Comparison of ENCODE assay signal across 26 mouse cellular contexts in the genomic region with DNA sequence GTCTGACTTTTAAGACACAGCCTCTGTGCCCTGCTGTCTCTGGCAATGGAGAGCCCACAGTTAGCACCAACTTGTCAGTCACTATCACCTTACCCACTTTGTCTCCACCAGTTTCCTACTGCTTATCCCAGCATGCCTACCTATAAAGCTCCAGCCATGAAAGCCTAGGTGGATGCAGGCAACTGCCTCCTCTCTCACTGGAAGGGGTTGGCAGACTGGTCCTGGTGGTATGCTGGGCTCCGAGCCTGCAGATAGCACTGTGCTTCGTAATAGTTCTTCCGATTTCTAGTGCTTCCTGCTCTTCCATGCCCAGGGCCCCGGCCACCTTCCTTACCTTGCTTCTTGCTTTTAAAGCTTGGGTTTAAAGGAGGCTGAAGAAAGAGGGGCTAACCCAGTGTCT. TPM values are rescaled to one million over a fixed set of nuclear protein-coding genes. Genes with fewer than 3 reads are reported as not detected.
DNase-seq lines count a peak whose midpoint lies in the region; ATAC-seq and TF ChIP-seq lines count a peak whose summit lies in the region.
"Had no signal": no experiment of that assay in that cellular context is flagged by ENCODE, and none has a peak within 500 bp of the region (broad histone marks: within the 10 kb centered on the region; RNA-seq: fewer than 3 reads in every experiment).

No protein-coding gene starts in this region.

- no peaks in the 10 kb centered on the region for H3K27me3 ChIP-seq in forebrain, postnatal 0 days (ENCODE audit: insufficient read depth, low read length)
- no peaks in the 10 kb centered on the region for H3K27me3 ChIP-seq in forebrain, embryonic 14.5 days (replicated peaks; ENCODE audit: control insufficient read depth, insufficient read depth, low read length)
- H3K27me3 ChIP-seq in heart, embryonic 10.5 days (ENCODE audit: insufficient read depth, poor library complexity, severe bottlenecking): no peaks in the 10 kb centered on the region
- no peaks in the 10 kb centered on the region for H3K27me3 ChIP-seq in heart, embryonic 14.5 days (ENCODE audit: control insufficient read depth, insufficient read depth, low read length)
- H3K27me3 ChIP-seq in heart, postnatal 0 days (ENCODE audit: control insufficient read depth, insufficient read depth, low read length): no peaks in the 10 kb centered on the region
- H3K27me3 ChIP-seq: embryonic facial prominence, embryonic 13.5 days; forebrain, embryonic 12.5 days; hindbrain, embryonic 12.5 days; hindbrain, embryonic 15.5 days had no signal

- H3K9ac ChIP-seq in forebrain, postnatal 0 days: no peak overlapping the region
- H3K9ac ChIP-seq in forebrain, embryonic 14.5 days (ENCODE audit: low read length): no peak overlapping the region
- no peak overlapping the region for H3K9ac ChIP-seq in heart, embryonic 14.5 days (ENCODE audit: low read length)
- no peak overlapping the region for H3K9ac ChIP-seq in heart, postnatal 0 days (replicated peaks; ENCODE audit: low read depth, low read length)
- H3K9ac ChIP-seq: embryonic facial prominence, embryonic 13.5 days; forebrain, embryonic 12.5 days; hindbrain, embryonic 12.5 days; hindbrain, embryonic 15.5 days had no signal

- no peak for TF ChIP-seq CTCF in forebrain, postnatal 0 days (IDR thresholded peaks at IDR 0.05; ENCODE audit: low read depth)
- TF ChIP-seq CTCF in heart, postnatal 0 days (IDR thresholded peaks at IDR 0.05; ENCODE audit: low read depth): no peak

- no peaks in the 10 kb centered on the region for H3K4me1 ChIP-seq in forebrain, postnatal 0 days (ENCODE audit: insufficient read depth)
- no peaks in the 10 kb centered on the region for H3K4me1 ChIP-seq in forebrain, embryonic 14.5 days (ENCODE audit: control insufficient read depth, insufficient read depth, low read length)
- H3K4me1 ChIP-seq in heart, embryonic 10.5 days: peaks cover 61% of the 10 kb centered on the region
- H3K4me1 ChIP-seq in heart, embryonic 14.5 days (ENCODE audit: control insufficient read depth in 2 of 2, insufficient read depth in 2 of 2, low read length in 2 of 2): peaks cover 40 to 42% of the 10 kb centered on the region in 2 experiments
- peaks cover 43% of the 10 kb centered on the region for H3K4me1 ChIP-seq in heart, postnatal 0 days (ENCODE audit: control insufficient read depth, insufficient read depth)
- H3K4me1 ChIP-seq: embryonic facial prominence, embryonic 13.5 days; hindbrain, embryonic 12.5 days; hindbrain, embryonic 15.5 days had no signal

- no peak overlapping the region for H3K4me3 ChIP-seq in forebrain, postnatal 0 days (ENCODE audit: low read depth, low read length)
- no peak overlapping the region for H3K4me3 ChIP-seq in forebrain, embryonic 14.5 days (ENCODE audit: low read depth, low read length)
- no peak overlapping the region for H3K4me3 ChIP-seq in heart, embryonic 10.5 days
- H3K4me3 ChIP-seq in heart, embryonic 14.5 days (ENCODE audit: control insufficient read depth in 1 of 2, insufficient read depth in 1 of 2, low read depth in 1 of 2, low read length in 2 of 2): no peak overlapping the region
- H3K4me3 ChIP-seq in heart, postnatal 0 days (ENCODE audit: low read depth, low read length): no peak overlapping the region
- H3K4me3 ChIP-seq: embryonic facial prominence, embryonic 10.5 days; embryonic facial prominence, embryonic 13.5 days; erythroblast, embryonic 14.5 days; forebrain, embryonic 12.5 days; gastrocnemius, adult 2 months; hindbrain, embryonic 12.5 days; hindbrain, embryonic 15.5 days had no signal

- H3K36me3 ChIP-seq in forebrain, postnatal 0 days (ENCODE audit: insufficient read depth): peaks cover 65% of the 10 kb centered on the region
- H3K36me3 ChIP-seq in forebrain, embryonic 14.5 days (ENCODE audit: control insufficient read depth, insufficient read depth, low read length): peaks cover 76% of the 10 kb centered on the region
- H3K36me3 ChIP-seq in heart, embryonic 10.5 days: peaks cover 15% of the 10 kb centered on the region; the same call in 1 of the 2 replicates
- H3K36me3 ChIP-seq in heart, embryonic 14.5 days (ENCODE audit: control insufficient read depth, insufficient read depth, low read length): peaks cover 9% of the 10 kb centered on the region; the same call in 1 of the 2 replicates
- peaks cover 29% of the 10 kb centered on the region for H3K36me3 ChIP-seq in heart, postnatal 0 days (replicated peaks; ENCODE audit: control insufficient read depth, insufficient read depth, low read length)

- H3K4me2 ChIP-seq in forebrain, postnatal 0 days (ENCODE audit: low read depth): no peak overlapping the region
- H3K4me2 ChIP-seq in forebrain, embryonic 14.5 days (ENCODE audit: low read length): no peak overlapping the region
- H3K4me2 ChIP-seq in heart, embryonic 14.5 days (ENCODE audit: low read length): peak overlapping the region; percentile 9
- 0 out of 2 replicates have a peak overlapping the region, but pooled peaks have one; percentile 6 for H3K4me2 ChIP-seq in heart, postnatal 0 days (ENCODE audit: low read depth, low read length)
- H3K4me2 ChIP-seq: embryonic facial prominence, embryonic 13.5 days; forebrain, embryonic 12.5 days; hindbrain, embryonic 12.5 days; hindbrain, embryonic 15.5 days had no signal

- H3K27ac ChIP-seq in forebrain, postnatal 0 days (ENCODE audit: low read depth, low read length): no peak overlapping the region
- no peak overlapping the region for H3K27ac ChIP-seq in forebrain, embryonic 14.5 days (ENCODE audit: low read depth, low read length)
- peak overlapping the region; percentile 65; the same call in 1 of the 2 replicates for H3K27ac ChIP-seq in heart, embryonic 10.5 days
- peak overlapping the region in 1 of 2 experiments; percentile 39; a peak in 2 of 4 replicates for H3K27ac ChIP-seq in heart, embryonic 14.5 days (replicated peaks in 1 of 2; ENCODE audit: control insufficient read depth in 1 of 2, insufficient read depth in 1 of 2, low read depth in 2 of 2, low read length in 2 of 2)
- peak overlapping the region; percentile 72 for H3K27ac ChIP-seq in heart, postnatal 0 days (ENCODE audit: low read depth)
- H3K27ac ChIP-seq: embryonic facial prominence, embryonic 10.5 days; embryonic facial prominence, embryonic 13.5 days; forebrain, embryonic 12.5 days; gastrocnemius, adult 2 months; hindbrain, embryonic 12.5 days; hindbrain, embryonic 15.5 days had no signal

- intact Hi-C loops in heart, postnatal 36 days (cut with DNase I): no loop called here
- intact Hi-C loops in heart, postnatal 25 days (cut with DNase I): no loop called here

- DNase-seq in forebrain, postnatal 0 days: no peak
- no peak for DNase-seq in forebrain, embryonic 14.5 days (ENCODE audit: low spot score)
- DNase-seq in heart, embryonic 10.5 days (ENCODE audit: low spot score): no peak
- no peak for DNase-seq in heart, postnatal 36 days
- no peak for DNase-seq in heart, adult 18-20 months
- DNase-seq in heart, postnatal 0 days (ENCODE audit: low spot score): no peak
- DNase-seq in heart, postnatal 25 days (ENCODE audit: low spot score): no peak
- DNase-seq: adrenal gland, adult 8-10 months; adrenal gland, postnatal 25 days; cerebellum, adult 11-12 months; cerebellum, adult 8-10 months; cerebellum, postnatal 36 days; embryo, embryonic 11 days; gastrocnemius, adult 2 months; gastrocnemius, postnatal 14 days had no signal

- H3K9me3 ChIP-seq in forebrain, postnatal 0 days (ENCODE audit: low read length): no peaks in the 10 kb centered on the region
- H3K9me3 ChIP-seq in forebrain, embryonic 14.5 days (replicated peaks; ENCODE audit: control insufficient read depth, low read length): no peaks in the 10 kb centered on the region
- no peaks in the 10 kb centered on the region for H3K9me3 ChIP-seq in heart, embryonic 10.5 days
- H3K9me3 ChIP-seq in heart, embryonic 14.5 days (ENCODE audit: control insufficient read depth, low read length): no peaks in the 10 kb centered on the region
- H3K9me3 ChIP-seq in heart, postnatal 0 days (replicated peaks; ENCODE audit: control insufficient read depth, low read length): no peaks in the 10 kb centered on the region
- H3K9me3 ChIP-seq: embryonic facial prominence, embryonic 10.5 days; embryonic facial prominence, embryonic 13.5 days; forebrain, embryonic 12.5 days; hindbrain, embryonic 12.5 days; hindbrain, embryonic 15.5 days had no signal

- ATAC-seq in forebrain, postnatal 0 days: peak; percentile 28; the same call in 1 of the 2 replicates
- ATAC-seq in forebrain, embryonic 14.5 days: no peak
- no peak for ATAC-seq in heart, embryonic 14.5 days (ENCODE audit: insufficient number of reproducible peaks, insufficient read depth, low FRiP score, low read depth)
- ATAC-seq in heart, postnatal 0 days (ENCODE audit: insufficient read depth, low read depth): no peak
- ATAC-seq: activated CD4-positive, CD25-positive, alpha-beta regulatory T cell, adult 4 months; forebrain, embryonic 16.5 days; intestine, postnatal 0 days had no signal

- WGBS in forebrain, postnatal 0 days: 84% methylated on average over 4 of the region's 4 CpGs
- WGBS in forebrain, embryonic 14.5 days: 90% methylated on average over 4 of the region's 4 CpGs
- WGBS in heart, embryonic 10.5 days: 64% methylated on average over 4 of the region's 4 CpGs
- 40% methylated on average over 4 of the region's 4 CpGs for WGBS in heart, embryonic 14.5 days
- 44% methylated on average over 4 of the region's 4 CpGs for WGBS in heart, postnatal 0 days

- TF ChIP-seq EP300 in heart, postnatal 0 days (IDR thresholded peaks at IDR 0.05; ENCODE audit: low read depth): no peak

RNA-seq across cellular contexts. Expression of a gene that starts 26.0 kb away (rescaled TPM):
- 10.9 and 15.9 TPM in 2 replicates for total RNA-seq in forebrain, postnatal 0 days (2014; rRNA removed)
- 4.1 and 4.9 TPM in 2 replicates for polyA plus RNA-seq in forebrain, postnatal 0 days (2015; fragmentation: Nextera tagmentation; extraction: Ambion mirVana)
- polyA plus RNA-seq in forebrain, embryonic 14.5 days (2014; fragmentation: Nextera tagmentation; extraction: Ambion mirVana): 9.4 and 9.7 TPM in 2 replicates
- polyA plus RNA-seq in heart, embryonic 10.5 days (2016; fragmentation: Nextera tagmentation; extraction: Ambion mirVana): 5.6 and 7.0 TPM in 2 replicates
- 10 to 100 TPM; 14.4 to 17.7 TPM for total RNA-seq in heart, postnatal 36 days (2021)
- polyA plus RNA-seq in heart, embryonic 14.5 days (2014; fragmentation: Nextera tagmentation; extraction: Ambion mirVana): 6.9 and 8.8 TPM in 2 replicates
- 1 to 10 TPM; 7.6 to 8.4 TPM for total RNA-seq in heart, adult 18-20 months (2021)
- total RNA-seq in heart, postnatal 0 days (2014; rRNA removed; ENCODE audit: low replicate concordance): 12.8 and 34.4 TPM in 2 replicates
- polyA plus RNA-seq in heart, postnatal 0 days (2015; fragmentation: Nextera tagmentation; extraction: Ambion mirVana): 7.6 and 8.3 TPM in 2 replicates
- 10 to 100 TPM; 17.9 to 20.9 TPM for total RNA-seq in heart, postnatal 25 days (2021)
- total RNA-seq: hematopoietic stem cell, adult 5-6 weeks had no signal
- polyA plus RNA-seq: activated CD4-positive, CD25-positive, alpha-beta regulatory T cell, adult 4 months had no signal

Comparison
In these comparisons a context has a peak if more than half of its experiments do, and no peak if none do; other contexts are left out.
1. H3K27ac ChIP-seq: peak in heart, embryonic 10.5 days (single experiment) and heart, postnatal 0 days (single experiment); none in forebrain, postnatal 0 days (single experiment) and forebrain, embryonic 14.5 days (single experiment).
2. H3K4me2 ChIP-seq: peak in heart, embryonic 14.5 days (single experiment) and heart, postnatal 0 days (single experiment); none in forebrain, postnatal 0 days (single experiment) and forebrain, embryonic 14.5 days (single experiment).